Mouse (Mus musculus) adrenal gland, adult 8-10 months (tissue): Measurements from ENCODE around the gene Fbxl5. TPM values are rescaled to one million over a fixed set of nuclear protein-coding genes. Genes with fewer than 3 reads are reported as not detected.
A peak's percentile ranks its signal among the peaks of the same experiment; 100 is the strongest.

Experiments
- DNase-seq: peaks from one replicate; pipeline ENCODE4 v3.0.0; 2022
- total RNA-seq, 4 experiments: library from RNA; stranded (reverse); gene quantifications; 2 replicates each; pipeline ENCODE4 v1.2.4; 2022

Fbxl5 gene
- total RNA-seq, result 10 to 100 TPM; 66.6 to 95.2 (median 83.9) TPM

DNA sequence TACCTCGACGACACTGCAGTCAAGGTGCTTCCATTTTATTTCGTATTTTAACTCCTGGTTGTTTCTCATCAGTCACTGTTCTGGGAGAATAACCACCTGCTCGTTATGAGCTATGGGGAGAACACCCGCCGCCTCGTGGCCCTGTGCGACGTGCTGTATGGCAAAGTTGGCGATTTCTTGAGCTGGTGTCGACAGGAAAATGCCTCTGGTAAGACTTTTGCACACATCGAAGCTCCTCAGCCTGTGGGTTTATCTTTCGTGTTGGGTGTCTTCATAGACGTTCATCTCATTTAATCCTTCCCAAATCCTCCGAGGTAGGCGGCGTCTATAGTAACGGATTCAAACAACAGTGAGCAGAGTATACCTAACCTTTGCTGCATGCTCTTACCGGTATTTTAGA is at the start of gene Fbxl5:
Gene Fbxl5 (minus strand): TSS at position 101 of the 400 bp plus-strand sequence.
- no peak for DNase-seq

DNA sequence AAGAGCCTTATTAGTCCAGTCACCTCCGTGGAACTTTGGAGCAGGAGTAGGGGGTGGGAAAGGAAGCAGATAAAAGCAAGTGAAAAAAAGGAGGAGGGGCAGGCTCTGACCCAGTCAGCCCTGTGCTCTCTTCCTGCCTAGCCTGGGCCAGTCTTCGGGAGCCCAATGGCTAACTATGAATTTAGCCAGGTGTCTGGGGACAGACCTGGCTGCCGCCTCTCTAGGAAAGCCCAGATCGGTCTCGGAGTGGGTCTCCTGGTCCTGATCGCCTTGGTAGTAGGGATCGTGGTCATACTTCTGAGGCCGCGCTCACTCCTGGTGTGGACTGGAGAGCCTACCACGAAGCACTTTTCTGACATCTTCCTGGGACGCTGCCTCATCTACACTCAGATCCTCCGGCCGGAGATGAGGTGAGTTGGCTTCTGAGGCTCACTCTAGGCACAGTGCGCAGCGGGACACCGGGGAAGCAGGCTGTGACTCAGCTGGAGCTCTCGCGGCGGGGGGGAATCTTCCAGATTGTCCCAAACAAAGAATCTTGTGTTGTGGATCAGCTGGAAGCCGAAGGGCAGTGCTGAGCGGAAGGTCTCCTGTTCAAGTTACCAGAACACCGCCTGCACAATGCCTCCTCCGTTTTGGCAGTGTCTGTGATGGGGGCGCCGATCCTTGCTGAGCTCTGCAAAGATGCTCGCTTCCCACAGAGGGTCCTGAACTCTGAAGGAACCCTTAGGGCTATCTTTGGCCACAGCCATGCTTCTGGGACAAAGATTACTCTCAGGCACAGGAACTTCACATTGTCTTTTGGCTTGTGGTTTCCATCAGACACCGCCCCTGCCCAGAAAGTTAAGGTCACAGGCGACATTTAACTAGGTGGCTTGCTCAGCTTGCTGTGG is 47.5 kb upstream of the Fbxl5 start:
- DNase-seq, result peak; percentile 11

DNA sequence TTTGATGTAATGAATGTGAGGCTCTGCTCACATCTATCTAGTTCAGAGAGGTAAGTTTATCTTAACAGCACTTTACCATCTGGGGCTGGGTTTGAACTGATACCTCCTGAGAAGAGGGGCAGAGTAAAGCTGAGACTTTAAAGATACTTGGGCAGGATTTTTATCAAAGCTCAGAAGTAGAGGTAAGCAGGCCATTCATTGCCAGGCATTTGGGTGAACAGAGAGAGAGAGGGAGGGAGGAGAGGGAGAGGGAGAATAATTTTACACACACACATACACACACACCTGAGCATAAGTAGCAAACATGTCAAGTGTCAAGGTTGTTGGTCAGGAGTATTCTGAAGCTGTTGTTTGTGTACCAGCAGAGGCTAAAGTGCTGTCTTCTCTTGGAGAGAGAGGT is 46.8 kb upstream of the Fbxl5 start, which contains the start of gene Cd38:
Gene Cd38 (plus strand): TSS at position 301 of the 400 bp plus-strand sequence.
- no peak for DNase-seq

DNA sequence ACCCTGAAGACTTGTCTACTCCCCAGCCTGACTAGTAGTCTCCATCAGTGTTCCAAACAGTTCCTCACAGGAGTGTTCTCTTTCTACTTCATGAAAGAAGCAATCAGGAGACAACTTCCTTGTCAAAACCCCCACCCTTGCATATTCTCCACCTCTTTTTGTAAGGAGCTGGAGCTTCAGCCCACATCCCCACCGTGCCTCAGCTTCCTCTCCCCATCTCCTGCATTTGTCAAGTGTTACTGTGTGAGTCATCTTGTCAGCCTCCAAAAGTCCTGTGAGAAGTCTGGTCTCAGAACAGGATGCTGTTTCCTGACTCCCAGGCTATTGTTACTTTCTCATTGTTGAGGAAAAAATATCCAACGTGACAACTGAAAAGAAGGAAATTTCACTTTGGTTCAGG is 43.9 kb upstream of the Fbxl5 start:
- no peak for DNase-seq

DNA sequence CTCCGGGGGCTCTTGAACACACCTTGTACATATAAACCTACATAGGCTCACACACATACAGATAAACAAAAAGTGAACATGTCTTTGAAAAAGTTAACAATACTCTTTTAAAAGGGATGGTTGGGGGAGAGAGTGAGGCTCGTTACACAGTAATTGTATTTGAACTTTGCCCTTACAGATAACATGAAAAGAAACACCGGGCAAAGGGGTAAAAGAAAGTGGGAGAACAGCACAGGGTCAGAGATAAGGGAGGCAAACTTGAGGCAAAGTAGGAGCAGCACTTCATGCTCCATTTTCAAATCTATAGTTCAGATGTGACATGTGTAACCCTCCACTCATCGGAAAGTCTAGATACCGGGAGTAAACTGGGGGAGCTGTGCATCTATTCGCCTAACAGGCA is 42.2 kb upstream of the Fbxl5 start:
- no peak for DNase-seq

DNA sequence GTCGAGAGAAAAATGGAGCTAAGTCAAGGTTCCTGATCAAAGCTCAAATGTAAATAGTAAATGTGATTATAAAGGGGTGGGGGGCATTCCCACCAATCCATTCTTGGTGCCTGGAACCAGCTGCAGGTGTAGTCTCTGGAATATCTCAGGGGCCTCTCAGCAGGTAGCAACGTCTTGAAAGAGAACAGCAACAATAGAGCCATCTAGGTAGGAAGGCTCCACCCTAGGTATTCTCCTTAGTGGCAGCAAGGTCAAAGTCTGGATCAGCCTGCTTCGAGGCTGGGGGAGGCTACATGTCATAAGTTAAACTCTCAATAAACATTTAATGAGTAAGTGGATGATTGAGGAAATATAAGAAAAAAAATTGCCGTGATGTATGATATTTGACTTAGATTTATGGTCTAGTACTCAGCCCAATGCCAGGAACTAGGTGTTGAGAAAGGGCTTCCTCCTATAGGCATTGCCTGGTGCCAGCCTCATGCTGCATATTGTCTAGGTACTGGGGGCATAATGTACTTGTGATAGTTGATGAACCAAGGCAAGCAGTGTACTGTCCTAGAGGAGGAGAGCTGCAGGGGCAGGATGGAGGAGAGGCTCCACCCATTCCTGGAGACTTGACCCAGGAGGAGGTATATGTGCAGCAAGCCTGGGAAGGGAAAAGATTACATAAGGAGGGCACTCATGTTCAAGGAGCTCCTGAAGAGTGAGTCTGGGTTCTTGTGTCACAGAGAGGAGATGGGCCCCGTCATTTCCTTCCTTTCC is 39.4 kb upstream of the Fbxl5 start:
- no peak for DNase-seq

DNA sequence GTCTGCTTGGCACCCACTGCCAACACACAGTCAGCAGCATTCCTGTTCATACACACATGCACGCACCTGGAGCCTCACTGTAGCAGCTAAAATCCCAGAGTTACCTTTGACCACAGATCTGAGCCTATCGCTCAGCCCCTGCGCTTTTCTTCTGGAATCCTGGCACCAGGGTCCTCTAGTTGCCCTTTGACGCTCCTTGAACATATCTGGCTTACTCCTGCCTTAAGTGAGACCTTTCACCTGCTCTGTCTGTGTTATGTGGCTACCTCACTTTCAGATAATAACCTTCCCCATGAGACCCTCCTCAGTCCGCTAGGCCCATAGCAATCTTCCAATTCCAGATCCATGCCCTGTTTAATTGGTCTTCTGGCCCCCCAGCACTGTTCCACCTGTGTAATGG is 38.7 kb upstream of the Fbxl5 start:
- no peak for DNase-seq

DNA sequence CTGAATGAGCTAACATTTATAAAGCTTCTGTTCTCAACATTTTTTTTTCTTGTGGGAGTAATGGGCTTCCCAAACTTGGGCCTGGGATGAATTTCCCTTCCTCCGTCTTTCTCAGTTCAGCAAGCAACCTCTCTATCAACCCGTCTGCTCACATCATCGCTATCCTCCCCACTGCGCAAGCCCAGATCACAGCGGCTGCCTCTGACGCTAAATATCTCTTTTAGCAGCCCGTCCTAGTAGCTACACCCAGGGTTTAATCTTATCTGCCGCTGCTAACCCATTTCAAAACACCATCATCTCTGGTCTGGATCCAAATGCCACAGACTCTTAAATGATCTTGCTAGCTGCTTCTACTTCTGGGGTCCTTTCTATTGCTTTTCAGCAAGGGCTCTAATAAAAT is 38.2 kb upstream of the Fbxl5 start:
- no peak for DNase-seq

DNA sequence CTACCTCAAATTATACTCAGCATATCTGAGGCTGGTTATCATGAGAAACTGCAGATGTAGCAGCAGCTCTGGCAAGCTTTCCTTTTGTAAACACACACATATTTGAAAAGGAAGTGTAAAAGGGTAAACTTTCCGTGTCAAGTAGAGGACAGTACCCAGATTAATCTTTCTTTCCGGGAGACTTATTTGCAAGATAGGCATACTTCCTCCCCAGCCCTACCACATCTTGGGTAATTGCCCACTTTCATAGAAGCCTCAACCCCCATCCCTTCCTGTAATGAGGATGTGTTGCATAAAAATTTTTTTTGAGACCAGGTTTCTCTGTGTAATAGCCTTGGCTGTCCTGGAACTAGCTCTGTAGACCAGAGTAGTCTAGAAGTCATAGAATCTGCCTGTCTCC is 34.3 kb upstream of the Fbxl5 start:
- no peak for DNase-seq

DNA sequence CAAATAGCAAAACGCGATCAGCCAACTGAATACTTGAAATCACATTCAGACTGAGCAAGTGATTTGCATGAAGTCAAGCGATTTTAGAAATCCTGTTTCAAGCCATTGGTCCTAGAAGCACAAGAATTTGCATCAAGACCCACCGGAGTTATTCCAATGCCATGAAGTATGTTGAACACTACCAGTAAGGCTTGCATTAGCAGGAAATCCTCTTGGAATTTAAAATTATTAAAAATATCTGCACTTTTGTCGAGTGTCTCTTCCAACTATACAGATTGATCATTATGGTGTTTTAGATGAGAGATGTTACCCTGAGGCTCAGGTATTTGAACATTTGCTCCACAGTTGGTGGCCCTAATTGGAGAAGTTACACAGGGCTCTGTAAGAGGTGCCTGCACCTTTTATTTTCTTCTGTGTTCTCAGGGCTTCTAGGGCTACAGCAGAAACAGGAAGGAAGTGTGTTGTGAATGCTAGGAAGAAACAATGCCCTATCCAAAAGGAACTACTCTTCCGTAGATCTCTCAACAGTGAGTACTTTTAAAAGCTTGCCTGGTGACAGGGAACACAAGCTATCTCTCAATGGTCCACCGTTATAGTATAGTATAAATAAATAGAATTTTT is 32.5 kb upstream of the Fbxl5 start:
- DNase-seq, result no peak

DNA sequence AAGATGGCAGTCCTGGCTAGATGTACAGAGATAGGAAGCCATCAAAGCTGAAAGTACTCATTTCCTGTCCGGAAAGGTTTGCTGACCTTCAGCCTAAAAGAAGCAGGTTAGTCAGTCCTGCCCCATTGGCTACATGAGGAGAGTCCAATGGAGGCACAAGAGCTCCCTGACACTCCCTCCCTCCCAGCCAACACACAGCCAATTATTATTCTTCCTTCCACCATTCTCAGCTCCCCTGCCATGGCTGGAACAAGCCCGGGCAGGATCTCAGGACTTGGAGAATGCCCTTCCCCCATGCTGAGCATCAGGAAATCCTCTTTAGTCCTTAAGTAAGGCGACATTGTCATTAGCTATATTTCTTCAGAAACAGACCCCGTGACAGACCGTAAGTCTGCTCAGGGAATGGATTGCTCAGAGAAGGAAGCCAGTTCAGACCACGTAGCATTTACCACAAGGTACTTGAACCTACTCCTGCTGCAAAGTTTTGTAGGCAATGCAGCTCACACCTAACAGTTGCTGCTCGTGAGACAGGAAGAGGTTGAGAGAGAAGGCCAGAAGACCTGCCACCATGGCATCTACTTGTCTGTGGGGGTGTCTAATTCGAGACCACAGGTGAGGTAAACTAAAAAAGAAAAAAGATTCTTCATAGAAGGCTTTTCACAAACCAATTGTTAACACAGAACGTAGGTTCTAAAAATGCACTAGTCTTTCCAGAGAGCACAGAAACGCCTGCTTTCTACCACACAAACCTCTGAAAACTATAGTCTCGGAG is 31.8 kb upstream of the Fbxl5 start:
- no peak for DNase-seq

DNA sequence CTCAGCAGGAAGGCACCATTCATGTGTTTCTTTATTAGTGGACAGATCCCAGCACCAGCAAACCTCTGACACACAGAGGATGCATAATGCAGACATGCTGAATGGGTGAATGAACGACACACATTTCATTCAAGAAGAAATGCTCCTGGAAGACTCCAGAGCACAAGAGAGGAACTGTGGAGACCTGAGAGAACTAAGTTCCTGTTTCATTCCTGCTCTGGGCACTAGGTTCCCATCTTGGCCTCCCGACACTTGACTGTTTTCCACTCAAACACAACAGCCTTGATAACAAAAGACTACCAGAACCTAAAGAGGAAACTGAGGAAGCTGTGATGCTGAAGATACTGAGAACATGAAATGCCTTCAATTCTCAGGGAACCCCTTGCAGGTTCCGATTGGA is 26.8 kb upstream of the Fbxl5 start:
- no peak for DNase-seq

DNA sequence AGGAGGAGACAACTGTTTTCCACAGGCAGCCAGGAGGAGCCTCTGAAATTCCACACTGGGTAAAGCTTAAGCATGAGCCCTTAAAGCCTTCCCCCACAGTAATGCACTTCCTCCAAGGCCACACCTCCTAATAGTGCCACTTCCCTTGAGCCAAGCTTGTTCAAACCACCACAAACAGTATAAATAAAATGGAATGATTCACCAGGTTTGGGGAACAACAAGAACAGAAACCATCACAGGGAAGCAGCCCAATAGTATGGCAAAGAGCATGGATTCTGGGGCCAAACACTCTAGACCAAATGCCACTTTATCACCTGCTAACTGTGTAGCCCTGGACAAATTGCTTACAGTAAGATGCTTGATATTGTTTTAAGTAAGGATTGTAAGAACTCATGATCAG is 26.1 kb upstream of the Fbxl5 start:
- DNase-seq, result no peak

DNA sequence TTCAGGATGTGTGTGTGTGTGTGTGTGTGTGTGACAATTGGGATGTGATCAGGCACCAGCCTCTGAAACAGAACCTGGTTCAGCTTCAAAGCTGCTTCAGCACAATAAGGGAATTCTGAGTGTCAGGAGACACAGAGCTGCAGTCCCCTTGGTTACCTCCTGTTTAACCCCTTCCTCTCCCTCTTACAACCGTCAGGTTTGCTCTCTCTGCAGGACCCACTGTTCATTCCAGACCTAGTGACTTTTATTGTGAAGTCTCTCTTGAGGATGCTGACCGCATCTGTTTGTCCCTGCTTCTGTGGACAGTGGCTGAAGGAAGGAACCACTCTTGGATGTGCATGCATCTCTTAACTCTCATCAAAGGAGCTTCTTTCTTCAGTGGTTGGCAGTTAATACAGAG is 24.8 kb upstream of the Fbxl5 start:
- no peak for DNase-seq

DNA sequence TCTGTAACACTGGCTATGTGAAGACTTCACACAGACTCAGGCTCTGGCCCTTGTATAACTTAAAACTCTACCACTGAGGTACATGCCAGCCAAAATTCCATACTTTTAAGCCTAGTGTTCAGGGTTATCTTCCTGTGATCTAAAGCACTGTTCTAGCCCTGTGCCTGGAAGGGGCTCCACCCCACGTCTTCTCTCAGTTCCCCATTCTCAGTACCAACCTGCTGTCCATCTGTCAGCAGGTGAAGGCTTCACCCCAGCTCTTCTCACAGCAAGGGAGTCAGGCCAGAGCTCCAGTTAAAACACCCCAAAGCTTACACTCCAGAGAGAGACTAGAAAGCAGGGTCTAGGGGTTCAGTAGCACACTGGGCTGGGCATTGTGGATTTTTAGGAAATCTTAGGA is 24.2 kb upstream of the Fbxl5 start:
- no peak for DNase-seq

DNA sequence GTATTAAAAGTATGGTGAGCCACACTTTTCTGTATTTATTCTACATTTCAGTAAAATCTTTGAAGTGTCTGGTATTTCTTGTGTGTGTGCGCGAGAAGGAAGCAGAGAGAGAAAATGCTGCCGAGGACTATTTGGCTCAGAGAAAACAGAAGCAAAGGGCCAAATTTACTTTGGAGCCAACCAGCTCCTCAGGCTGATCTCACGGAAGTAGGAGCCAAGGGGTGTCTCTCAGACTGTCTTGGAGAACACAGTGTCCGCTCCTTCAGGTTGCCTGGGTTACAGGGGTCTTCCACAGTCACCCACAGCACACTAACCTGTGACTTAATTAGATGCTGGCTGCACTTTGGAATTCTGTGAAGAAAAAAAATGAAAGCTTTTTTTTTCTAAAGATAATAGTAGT is 23.6 kb upstream of the Fbxl5 start:
- DNase-seq, result no peak

DNA sequence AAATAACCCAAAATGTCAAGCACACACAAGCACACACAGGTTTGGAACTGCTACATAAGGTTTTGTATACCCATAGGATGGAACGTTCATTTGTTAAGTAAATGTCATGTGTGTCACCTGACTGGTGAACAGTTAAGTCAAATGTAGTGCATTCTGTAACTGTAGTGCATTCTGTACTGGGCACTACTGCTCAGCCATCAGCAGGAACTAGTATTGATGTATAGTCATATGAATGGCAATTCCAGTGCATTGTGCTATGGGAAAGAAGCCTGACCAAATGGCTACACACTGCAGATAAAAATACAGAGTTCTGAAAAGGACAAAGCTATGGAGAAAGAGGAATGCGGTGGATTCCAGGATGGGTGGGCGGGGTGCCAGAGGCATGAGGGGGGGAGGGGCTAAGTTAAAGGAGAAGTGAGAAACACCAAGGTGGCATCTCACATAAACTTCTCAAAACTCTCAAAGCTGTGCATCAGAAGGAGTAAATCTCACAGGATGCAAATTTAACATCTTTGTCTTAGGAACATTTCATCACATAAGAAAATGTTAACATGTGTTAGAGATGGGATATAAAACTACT is 21.2 kb upstream of the Fbxl5 start:
- DNase-seq, result no peak

DNA sequence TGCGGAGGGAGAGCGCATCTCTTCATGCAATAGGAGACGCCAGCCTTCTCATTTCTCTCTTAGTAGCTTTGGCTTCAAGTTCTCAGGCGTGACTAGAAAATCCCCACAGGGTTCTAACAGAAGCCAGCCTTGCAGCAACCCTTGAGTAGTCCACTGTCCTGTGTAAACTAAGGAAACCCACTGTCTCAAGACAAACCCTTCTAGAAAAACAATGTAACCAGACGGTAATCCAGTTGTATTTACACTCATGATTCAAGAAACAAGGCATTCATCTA is 20.5 kb upstream of the Fbxl5 start:
- no peak for DNase-seq

DNA sequence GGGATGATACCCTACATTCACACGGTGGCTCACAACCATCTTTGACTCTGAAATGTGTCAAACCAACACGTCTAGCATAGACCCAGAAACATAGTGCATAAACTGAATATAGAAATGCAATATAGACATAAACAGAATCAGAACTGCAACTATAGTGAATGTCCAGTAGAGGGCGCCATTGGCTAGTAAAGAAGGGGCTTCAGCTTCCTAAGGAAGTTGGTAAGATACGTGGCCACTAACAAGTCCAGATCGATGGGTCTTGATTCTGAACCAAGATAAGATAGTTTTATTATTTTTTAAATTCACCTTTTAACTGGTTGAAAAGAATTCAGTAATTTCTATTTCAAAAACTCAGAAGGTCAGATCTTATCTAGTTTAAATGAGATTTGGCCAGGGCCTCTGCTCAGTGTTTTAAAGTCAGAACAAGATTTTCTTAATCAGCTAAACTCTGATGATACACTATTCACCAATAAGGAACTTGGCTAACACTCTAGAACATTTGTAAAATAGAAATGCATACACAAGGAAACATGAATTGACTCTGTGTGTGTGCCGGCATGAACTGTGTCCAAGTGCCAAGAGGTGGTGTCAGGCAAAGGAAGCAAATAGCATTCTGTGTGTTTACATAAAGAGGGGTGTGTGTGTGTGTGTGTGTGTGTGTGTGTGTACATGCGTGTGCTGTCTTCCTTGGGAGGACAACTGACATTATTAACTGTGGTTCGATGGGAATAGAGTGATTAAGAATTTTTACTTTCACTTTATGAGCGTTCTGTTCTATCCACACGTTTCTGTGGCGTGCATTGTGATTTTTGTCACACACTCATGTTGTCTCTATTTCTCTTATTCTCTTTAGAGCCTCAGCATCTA is 19.9 kb upstream of the Fbxl5 start:
- no peak for DNase-seq

DNA sequence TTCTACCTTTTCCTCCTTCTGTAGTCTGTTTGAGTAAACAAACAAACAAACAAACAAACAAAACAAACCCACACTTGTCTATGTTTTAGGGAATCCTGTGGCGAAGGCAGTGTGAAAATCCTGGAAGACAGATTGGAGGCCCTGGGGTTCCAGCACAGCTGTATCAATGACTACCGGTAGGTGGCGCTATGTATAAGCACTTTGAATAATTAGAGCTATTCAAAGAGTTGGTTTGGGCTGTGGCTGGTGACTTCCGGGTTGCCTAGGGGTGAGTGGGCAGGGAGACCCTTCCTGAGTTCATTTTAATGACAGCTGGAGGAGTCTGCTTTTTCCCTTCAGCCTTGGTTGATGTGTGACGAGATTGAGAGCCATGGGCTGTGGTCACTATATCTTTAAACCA is 15.9 kb upstream of the Fbxl5 start:
- no peak for DNase-seq

DNA sequence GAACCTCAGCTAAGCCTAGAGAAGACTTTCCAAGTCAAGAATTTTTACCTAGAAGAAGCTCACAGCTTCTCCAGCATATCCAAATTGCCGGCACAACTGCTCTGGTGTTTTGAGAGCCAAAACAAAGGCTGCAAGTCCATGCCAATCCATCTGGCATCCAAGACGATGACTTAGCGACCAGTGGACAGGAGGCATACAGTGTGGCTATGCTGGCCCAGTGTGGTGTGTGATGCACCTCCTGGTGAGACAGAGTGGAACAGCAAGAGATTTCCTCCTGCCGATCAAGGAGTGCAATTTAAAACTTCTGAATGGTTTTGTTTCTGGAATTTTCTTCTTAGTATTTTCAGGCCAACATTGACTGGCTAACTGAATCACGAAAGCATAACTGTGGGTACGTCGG is 15.2 kb upstream of the Fbxl5 start:
- DNase-seq, result no peak

DNA sequence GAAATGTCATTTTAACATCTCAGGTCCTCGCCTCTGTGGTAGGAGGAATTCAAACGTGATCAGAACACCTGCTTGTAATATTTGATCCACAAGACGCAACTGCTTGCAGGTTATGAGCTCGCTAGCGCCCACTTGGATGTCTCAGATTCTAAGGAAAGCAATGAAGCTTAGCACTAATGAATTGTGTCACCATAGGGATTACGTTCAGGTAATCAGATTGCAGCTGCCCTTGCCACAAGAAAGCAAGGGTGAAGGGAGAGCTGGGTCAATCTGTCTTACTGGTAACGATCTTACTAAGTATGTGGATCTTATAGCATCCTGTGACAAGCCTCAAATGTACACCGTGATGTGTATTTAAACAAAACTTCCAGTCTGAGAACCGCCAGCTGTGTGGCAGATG is 5.9 kb upstream of the Fbxl5 start:
- DNase-seq, result no peak
